In the genomic region with DNA sequence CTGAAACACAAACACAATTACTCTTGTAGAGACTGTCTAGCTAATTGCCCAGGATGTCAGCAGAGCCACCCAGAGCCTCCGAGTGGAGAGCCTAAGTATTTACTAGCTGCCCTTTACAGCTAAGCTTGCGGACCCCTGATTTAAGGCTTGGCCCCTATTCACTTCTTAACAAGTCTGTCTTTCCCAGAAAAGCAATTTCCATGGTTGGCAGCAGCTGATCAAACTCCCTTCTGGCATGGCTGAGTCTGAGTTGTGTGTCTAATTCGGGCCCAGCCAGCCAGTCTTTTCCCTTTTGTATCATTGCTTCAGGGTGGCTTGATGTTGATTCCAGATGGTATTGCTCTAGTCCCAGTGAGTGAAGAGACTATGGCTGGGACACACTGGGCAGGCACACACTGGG, we compare ENCODE assay signal across 21 mouse cellular contexts. TPM values are rescaled to one million over a fixed set of nuclear protein-coding genes. Genes with fewer than 3 reads are reported as not detected.
DNase-seq lines count a peak whose midpoint lies in the region; ATAC-seq and TF ChIP-seq lines count a peak whose summit lies in the region.
"Had no signal": no experiment of that assay in that cellular context is flagged by ENCODE, and none has a peak within 500 bp of the region (broad histone marks: within the 10 kb centered on the region; RNA-seq: fewer than 3 reads in every experiment).

No protein-coding gene starts in this region.

- H3K9ac ChIP-seq in hindbrain, embryonic 13.5 days, result no peak overlapping the region
- no peak overlapping the region for H3K9ac ChIP-seq in midbrain, embryonic 14.5 days (replicated peaks; ENCODE audit: low read length)
- H3K9ac ChIP-seq: limb, embryonic 15.5 days had no signal

- H3K4me3 ChIP-seq in hindbrain, embryonic 13.5 days, result no peak overlapping the region
- H3K4me3 ChIP-seq in hindbrain, embryonic 10.5 days, result no peak overlapping the region
- no peak overlapping the region for H3K4me3 ChIP-seq in midbrain, embryonic 14.5 days (replicated peaks; ENCODE audit: low read depth, low read length)
- H3K4me3 ChIP-seq: limb, embryonic 15.5 days had no signal

- TF ChIP-seq POLR2A in brain, embryonic 14.5 days (IDR thresholded peaks at IDR 0.05; ENCODE audit: borderline replicate concordance, extremely low read depth, insufficient read depth, insufficient read length, poor library complexity, severe bottlenecking), result no peak

- H3K27ac ChIP-seq in hindbrain, embryonic 13.5 days, result 0 out of 2 replicates have a peak overlapping the region, but pooled peaks have one; percentile 8
- H3K27ac ChIP-seq in hindbrain, embryonic 10.5 days, result no peak overlapping the region
- 0 out of 2 replicates have a peak overlapping the region, but pooled peaks have one; percentile 38 for H3K27ac ChIP-seq in midbrain, embryonic 14.5 days (replicated peaks; ENCODE audit: low read depth, low read length)
- H3K27ac ChIP-seq: limb, embryonic 15.5 days had no signal

- WGBS in hindbrain, embryonic 13.5 days, result 35% methylated on average over 3 of the region's 3 CpGs
- 49% methylated on average over 3 of the region's 3 CpGs for WGBS in hindbrain, embryonic 10.5 days
- 13% methylated on average over 3 of the region's 3 CpGs for WGBS in midbrain, embryonic 14.5 days

- no peaks in the 10 kb centered on the region for H3K36me3 ChIP-seq in hindbrain, embryonic 13.5 days
- H3K36me3 ChIP-seq in hindbrain, embryonic 10.5 days, result no peaks in the 10 kb centered on the region
- no peaks in the 10 kb centered on the region for H3K36me3 ChIP-seq in midbrain, embryonic 14.5 days (ENCODE audit: control insufficient read depth, insufficient read depth, low read length)
- H3K36me3 ChIP-seq: G1E; limb, embryonic 15.5 days had no signal

- peaks cover 20% of the 10 kb centered on the region for H3K27me3 ChIP-seq in hindbrain, embryonic 13.5 days
- peaks cover 17% of the 10 kb centered on the region; the same call in 1 of the 2 replicates for H3K27me3 ChIP-seq in hindbrain, embryonic 10.5 days (ENCODE audit: insufficient read depth, poor library complexity, severe bottlenecking)
- no peaks in the 10 kb centered on the region for H3K27me3 ChIP-seq in midbrain, embryonic 14.5 days (ENCODE audit: control insufficient read depth, insufficient read depth, low read length)

- no peak overlapping the region for H3K4me2 ChIP-seq in hindbrain, embryonic 13.5 days
- H3K4me2 ChIP-seq in midbrain, embryonic 14.5 days (ENCODE audit: low read length), result no peak overlapping the region
- H3K4me2 ChIP-seq: heart, embryonic 11.5 days; limb, embryonic 15.5 days had no signal

- DNase-seq in hindbrain, embryonic 10.5 days (ENCODE audit: low spot score), result no peak
- peak; percentile 21 for DNase-seq in brain, adult 2 months (ENCODE audit: low read depth, low spot score)
- DNase-seq in brain, embryonic 14.5 days (ENCODE audit: low read depth), result peak; percentile 68
- DNase-seq in midbrain, embryonic 14.5 days, result peak; percentile 57
- DNase-seq in adrenal gland, adult 18-20 months (ENCODE audit: low spot score in 2 of 2), result no peak
- DNase-seq in spleen, postnatal 10 days (ENCODE audit: low spot score in 2 of 2), result no peak
- DNase-seq: adrenal gland, adult 2 months; cerebellum, adult 8-10 months; gastrocnemius, postnatal 36 days; heart, postnatal 14 days; kidney, adult 8-10 months; kidney, postnatal 25 days; lung, postnatal 10 days; thymus, postnatal 36 days had no signal

- ATAC-seq in hindbrain, embryonic 13.5 days (ENCODE audit: low FRiP score), result no peak
- no peak for ATAC-seq in midbrain, embryonic 14.5 days (ENCODE audit: low FRiP score, low TSS enrichment)
- ATAC-seq: inflammation-experienced regulatory T-cells, adult 6 months had no signal

- TF ChIP-seq CTCF in brain, embryonic 14.5 days (IDR thresholded peaks at IDR 0.05; ENCODE audit: borderline replicate concordance, extremely low read depth, insufficient read depth, insufficient read length), result no peak

- H3K4me1 ChIP-seq in hindbrain, embryonic 13.5 days (replicated peaks), result peaks cover 7% of the 10 kb centered on the region; the same call in 1 of the 2 replicates
- H3K4me1 ChIP-seq in hindbrain, embryonic 10.5 days (replicated peaks), result peaks cover 23% of the 10 kb centered on the region
- H3K4me1 ChIP-seq in midbrain, embryonic 14.5 days (ENCODE audit: control insufficient read depth, insufficient read depth, low read length), result peaks cover 5% of the 10 kb centered on the region; the same call in 1 of the 2 replicates
- H3K4me1 ChIP-seq: limb, embryonic 15.5 days had no signal

- H3K9me3 ChIP-seq in hindbrain, embryonic 13.5 days, result no peaks in the 10 kb centered on the region
- no peaks in the 10 kb centered on the region for H3K9me3 ChIP-seq in hindbrain, embryonic 10.5 days
- H3K9me3 ChIP-seq in midbrain, embryonic 14.5 days (ENCODE audit: control insufficient read depth, low read length), result no peaks in the 10 kb centered on the region
- H3K9me3 ChIP-seq: G1E; limb, embryonic 15.5 days had no signal

RNA-seq across cellular contexts. Expression of a gene that starts 37.4 kb away (rescaled TPM):
- 24.7 and 26.6 TPM in 2 replicates for polyA plus RNA-seq in hindbrain, embryonic 13.5 days (2015; fragmentation: Nextera tagmentation; extraction: Ambion mirVana)
- 20.1 and 20.4 TPM in 2 replicates for polyA plus RNA-seq in hindbrain, embryonic 10.5 days (2016; fragmentation: Nextera tagmentation; extraction: Ambion mirVana)
- polyA plus RNA-seq in brain, embryonic 14.5 days (2012; rRNA removed), result 65.0 and 80.5 TPM in 2 replicates
- 44.9 and 48.9 TPM in 2 replicates for polyA plus RNA-seq in midbrain, embryonic 14.5 days (2014; fragmentation: Nextera tagmentation; extraction: Ambion mirVana)
- 1 to 10 TPM; 1.0 to 2.8 TPM for total RNA-seq in adrenal gland, adult 18-20 months (2021)
- total RNA-seq: common myeloid progenitor, adult 5-6 weeks; megakaryocyte, adult 5-6 weeks had no signal
- polyA plus RNA-seq: G1E; inflammation-experienced regulatory T-cells, adult 6 months had no signal

Comparison
In these comparisons a context has a peak if more than half of its experiments do, and no peak if none do; other contexts are left out.
1. DNase-seq: peak in brain, adult 2 months (single experiment), brain, embryonic 14.5 days (single experiment) and midbrain, embryonic 14.5 days (single experiment); none in hindbrain, embryonic 10.5 days (single experiment), adrenal gland, adult 18-20 months (0 of 2) and spleen, postnatal 10 days (0 of 2).